Mouse (Mus musculus): ENCODE data around the gene Gng4. TPM values are rescaled to one million over a fixed set of nuclear protein-coding genes. Genes with fewer than 3 reads are reported as not detected.

The Gng4 gene
- polyA plus RNA-seq, 1 experiment from 2014 or later = 0.19 TPM

- Histone ChIP-seq H3K9ac (no peak overlapping the region), H3K4me3 (no peak overlapping the region), H3K4me1 (replicated peaks) (no peaks in the 10 kb centered on the region), H3K4me2 (no peak overlapping the region), H3K27ac (no peak overlapping the region), H3K9me3 (replicated peaks) (no peaks in the 10 kb centered on the region), H3K36me3 (no peaks in the 10 kb centered on the region), H3K27me3 (no peaks in the 10 kb centered on the region)
- 45% methylated on average over 2 of the region's 2 CpGs for WGBS
- ATAC-seq (replicated peaks; ENCODE audit: insufficient number of reproducible peaks, insufficient read depth, low FRiP score, low read depth) = no peak
Measured at GRCm38 (mm10) chr13:13866339-13866738, 82.5 kb downstream of the Gng4 start.

- no peak for ATAC-seq (replicated peaks; ENCODE audit: insufficient number of reproducible peaks, insufficient read depth, low FRiP score, low read depth)
- Histone ChIP-seq H3K9me3 (replicated peaks) (no peaks in the 10 kb centered on the region), H3K4me2 (no peak overlapping the region), H3K9ac (no peak overlapping the region), H3K4me1 (replicated peaks) (no peaks in the 10 kb centered on the region), H3K36me3 (no peaks in the 10 kb centered on the region), H3K27ac (no peak overlapping the region), H3K4me3 (no peak overlapping the region), H3K27me3 (no peaks in the 10 kb centered on the region)
- WGBS = 84% methylated on average over 2 of the region's 2 CpGs
Measured at GRCm38 (mm10) chr13:13867078-13867759, 83.4 kb downstream of the Gng4 start.

GRCm38 (mm10) chr13:13867922-13868321 lies 84.1 kb downstream of the Gng4 start:
- ATAC-seq (replicated peaks; ENCODE audit: insufficient number of reproducible peaks, insufficient read depth, low FRiP score, low read depth) = no peak
- Histone ChIP-seq H3K4me1 (replicated peaks) (no peaks in the 10 kb centered on the region), H3K27ac (no peak overlapping the region), H3K27me3 (no peaks in the 10 kb centered on the region), H3K9ac (no peak overlapping the region), H3K4me3 (no peak overlapping the region), H3K4me2 (no peak overlapping the region), H3K9me3 (replicated peaks) (no peaks in the 10 kb centered on the region), H3K36me3 (no peaks in the 10 kb centered on the region)
- whole genome bisulfite sequencing = 24% methylated on average over 3 of the region's 3 CpGs

Other genes with a start within 250 kb of the Gng4 start
- 2.7 and 2.9 TPM in 2 replicates for gene Lyst, start 193.7 kb upstream of the Gng4 start, polyA plus RNA-seq (2015; fragmentation: Nextera tagmentation; extraction: Ambion mirVana)
- 13.9 and 22.5 TPM in 2 replicates for gene B3galnt2, start 170.4 kb downstream of the Gng4 start, polyA plus RNA-seq (2015; fragmentation: Nextera tagmentation; extraction: Ambion mirVana)

Measured in heart, embryonic 15.5 days (tissue).